Mouse (Mus musculus): ENCODE results near the gene Otop3. TPM values are rescaled to one million over a fixed set of nuclear protein-coding genes. Genes with fewer than 3 reads are reported as not detected.

Otop3 gene
- total and polyA plus RNA-seq, 2 experiments from 2014 or later, result 1.8 to 3.7 TPM

- Histone ChIP-seq H3K9ac (replicated peaks; ENCODE audit: low read length, poor library complexity, severe bottlenecking) (no peak overlapping the region), H3K9me3 (ENCODE audit: low read length) (no peaks in the 10 kb centered on the region), H3K4me1 (ENCODE audit: insufficient read depth, low read length) (no peaks in the 10 kb centered on the region), H3K4me2 (ENCODE audit: low read depth, low read length, poor library complexity, severe bottlenecking) (no peak overlapping the region), H3K36me3 (ENCODE audit: insufficient read depth, low read length) (peaks cover 29% of the 10 kb centered on the region), H3K4me3 (ENCODE audit: low read depth, low read length) (no peak overlapping the region), H3K27ac (ENCODE audit: low read depth, low read length) (no peak overlapping the region), H3K27me3 (ENCODE audit: insufficient read depth, low read length) (no peaks in the 10 kb centered on the region)
- TF ChIP-seq CTCF (IDR thresholded peaks at IDR 0.05), result peak; percentile 49
- 50% methylated on average over 6 of the region's 6 CpGs for WGBS
- DNase-seq (ENCODE audit: low spot score) (no peak), ATAC-seq (ENCODE audit: low FRiP score) (no peak)
Observed at GRCm38 (mm10) chr11:115359726-115360125, 25.2 kb downstream of the Otop3 start.

- Histone ChIP-seq H3K27me3 (ENCODE audit: insufficient read depth, low read length) (no peaks in the 10 kb centered on the region), H3K36me3 (ENCODE audit: insufficient read depth, low read length) (peaks cover 6% of the 10 kb centered on the region), H3K27ac (ENCODE audit: low read depth, low read length) (no peak overlapping the region), H3K9me3 (ENCODE audit: low read length) (no peaks in the 10 kb centered on the region), H3K4me2 (ENCODE audit: low read depth, low read length, poor library complexity, severe bottlenecking) (no peak overlapping the region), H3K9ac (replicated peaks; ENCODE audit: low read length, poor library complexity, severe bottlenecking) (no peak overlapping the region), H3K4me3 (ENCODE audit: low read depth, low read length) (no peak overlapping the region), H3K4me1 (ENCODE audit: insufficient read depth, low read length) (peaks cover 8% of the 10 kb centered on the region; the same call in 1 of the 2 replicates)
- DNase-seq (ENCODE audit: low spot score), result no peak
- no peak for TF ChIP-seq CTCF (IDR thresholded peaks at IDR 0.05)
- WGBS, result 87% methylated on average over 3 of the region's 3 CpGs
- no peak for ATAC-seq (ENCODE audit: low FRiP score)
Observed at GRCm38 (mm10) chr11:115364136-115364535, 29.6 kb downstream of the Otop3 start.

GRCm38 (mm10) chr11:115366039-115366705 is 31.6 kb downstream of the Otop3 start:
- no peaks in the 10 kb centered on the region for H3K9me3 ChIP-seq (ENCODE audit: low read length)
- WGBS, result 38% methylated on average over 7 of the region's 7 CpGs
- peak overlapping the region; percentile 82 for H3K4me3 ChIP-seq (ENCODE audit: low read depth, low read length)
- H3K4me2 ChIP-seq (ENCODE audit: low read depth, low read length, poor library complexity, severe bottlenecking), result peak overlapping the region; percentile 93
- peaks cover 8% of the 10 kb centered on the region; the same call in 1 of the 2 replicates for H3K4me1 ChIP-seq (ENCODE audit: insufficient read depth, low read length)
- ATAC-seq (ENCODE audit: low FRiP score), result peak; percentile 5; the same call in 1 of the 2 replicates
- no peak for DNase-seq (ENCODE audit: low spot score)
- peak overlapping the region; percentile 87 for H3K9ac ChIP-seq (replicated peaks; ENCODE audit: low read length, poor library complexity, severe bottlenecking)
- H3K27me3 ChIP-seq (ENCODE audit: insufficient read depth, low read length), result no peaks in the 10 kb centered on the region
- no peaks in the 10 kb centered on the region for H3K36me3 ChIP-seq (ENCODE audit: insufficient read depth, low read length)
- peak overlapping the region; percentile 88 for H3K27ac ChIP-seq (ENCODE audit: low read depth, low read length)
- no peak for TF ChIP-seq CTCF (IDR thresholded peaks at IDR 0.05)

GRCm38 (mm10) chr11:115366706-115367394 is 32.3 kb downstream of the Otop3 start:
- H3K4me1 ChIP-seq (ENCODE audit: insufficient read depth, low read length), result peaks cover 8% of the 10 kb centered on the region; the same call in 1 of the 2 replicates
- 1% methylated on average over 28 of the region's 28 CpGs for WGBS
- H3K36me3 ChIP-seq (ENCODE audit: insufficient read depth, low read length), result no peaks in the 10 kb centered on the region
- TF ChIP-seq CTCF (IDR thresholded peaks at IDR 0.05), result no peak
- peak overlapping the region; percentile 82 for H3K4me3 ChIP-seq (ENCODE audit: low read depth, low read length)
- ATAC-seq (ENCODE audit: low FRiP score) (peak; percentile 82), DNase-seq (ENCODE audit: low spot score) (peak; percentile 87)
- peak overlapping the region; percentile 93 for H3K4me2 ChIP-seq (ENCODE audit: low read depth, low read length, poor library complexity, severe bottlenecking)
- peak overlapping the region; percentile 88 for H3K27ac ChIP-seq (ENCODE audit: low read depth, low read length)
- no peaks in the 10 kb centered on the region for H3K27me3 ChIP-seq (ENCODE audit: insufficient read depth, low read length)
- H3K9ac ChIP-seq (replicated peaks; ENCODE audit: low read length, poor library complexity, severe bottlenecking), result peak overlapping the region; percentile 87
- H3K9me3 ChIP-seq (ENCODE audit: low read length), result no peaks in the 10 kb centered on the region

GRCm38 (mm10) chr11:115367395-115367944 is 32.9 kb downstream of the Otop3 start, which contains the start of gene Hid1:
Hid1 (minus strand) TSS chr11:115367756.
- Histone ChIP-seq H3K27ac (ENCODE audit: low read depth, low read length) (peak within 1 kb of the TSS; percentile 88), H3K4me3 (ENCODE audit: low read depth, low read length) (peak within 1 kb of the TSS; percentile 82), H3K4me1 (ENCODE audit: insufficient read depth, low read length) (peaks cover 8% of the 10 kb centered on the region; the same call in 1 of the 2 replicates), H3K4me2 (ENCODE audit: low read depth, low read length, poor library complexity, severe bottlenecking) (peak within 1 kb of the TSS; percentile 93), H3K36me3 (ENCODE audit: insufficient read depth, low read length) (no peaks in the 10 kb centered on the region), H3K27me3 (ENCODE audit: insufficient read depth, low read length) (no peaks in the 10 kb centered on the region), H3K9ac (replicated peaks; ENCODE audit: low read length, poor library complexity, severe bottlenecking) (peak within 1 kb of the TSS; percentile 87), H3K9me3 (ENCODE audit: low read length) (no peaks in the 10 kb centered on the region)
- peak; percentile 86 for DNase-seq (ENCODE audit: low spot score)
- WGBS, result under 1% methylated on average over 37 of the region's 39 CpGs
- ATAC-seq (ENCODE audit: low FRiP score), result 0 out of 2 replicates have a peak, but pooled peaks have one; percentile 15
- TF ChIP-seq CTCF (IDR thresholded peaks at IDR 0.05), result no peak
